Mouse (Mus musculus): ENCODE data around the gene Scn10a. TPM values are rescaled to one million over a fixed set of nuclear protein-coding genes. Genes with fewer than 3 reads are reported as not detected.

Scn10a gene
- polyA plus RNA-seq (2012; rRNA removed): 0.08 and 0.11 TPM in 2 replicates
- polyA plus RNA-seq (2014; fragmentation: Nextera tagmentation; extraction: Ambion mirVana): 0.06 TPM in 1 of 2 replicates, not detected in the other

- no peak for DNase-seq (ENCODE audit: low read depth in 3 of 3, low spot score in 3 of 3)
- Histone ChIP-seq H3K4me1 (replicated peaks; ENCODE audit: control insufficient read depth in 2 of 2, insufficient read depth in 2 of 2, low read length in 1 of 2) (no peaks in the 10 kb centered on the region), H3K27ac (no peak within 1 kb of the TSS), H3K9me3 (ENCODE audit: control insufficient read depth, low read length) (no peaks in the 10 kb centered on the region), H3K27me3 (ENCODE audit: control insufficient read depth, insufficient read depth, low read length) (no peaks in the 10 kb centered on the region), H3K36me3 (replicated peaks; ENCODE audit: control insufficient read depth, insufficient read depth, low read depth) (no peaks in the 10 kb centered on the region), H3K4me3 (ENCODE audit: insufficient read depth in 1 of 2, low read depth in 2 of 2, low read length in 2 of 2) (no peak within 1 kb of the TSS), H3K9ac (replicated peaks) (no peak within 1 kb of the TSS), H3K4me2 (ENCODE audit: low read depth) (no peak within 1 kb of the TSS)
- 67% methylated on average over 11 of the region's 11 CpGs for WGBS (ENCODE audit: insufficient replicate concordance)
- no peak for TF ChIP-seq EP300 (IDR thresholded peaks at IDR 0.05; ENCODE audit: low read depth)
- no peak for TF ChIP-seq CTCF (IDR thresholded peaks at IDR 0.05; ENCODE audit: low read depth)
- no peak for ATAC-seq (ENCODE audit: insufficient read depth)
These were observed at the start of gene Scn10a for GRCm38 (mm10) chr9:119719222-119719621. Gene Scn10a, minus strand, starts transcription at chr9:119719322.

GRCm38 (mm10) chr9:119768585-119768984 is 49.5 kb upstream of the Scn10a start:
- 26% methylated on average over 7 of the region's 7 CpGs for WGBS (ENCODE audit: insufficient replicate concordance)
- H3K4me1 ChIP-seq (replicated peaks; ENCODE audit: control insufficient read depth in 2 of 2, insufficient read depth in 2 of 2, low read length in 1 of 2): no peaks in the 10 kb centered on the region
- ATAC-seq (ENCODE audit: insufficient read depth) (no peak), DNase-seq (ENCODE audit: low read depth in 3 of 3, low spot score in 3 of 3) (no peak)
- no peaks in the 10 kb centered on the region for H3K36me3 ChIP-seq (replicated peaks; ENCODE audit: control insufficient read depth, insufficient read depth, low read depth)
- H3K9me3 ChIP-seq (ENCODE audit: control insufficient read depth, low read length): no peaks in the 10 kb centered on the region
- no peaks in the 10 kb centered on the region for H3K27me3 ChIP-seq (ENCODE audit: control insufficient read depth, insufficient read depth, low read length)
- TF ChIP-seq CTCF (IDR thresholded peaks at IDR 0.05; ENCODE audit: low read depth) (peak; percentile 61), EP300 (IDR thresholded peaks at IDR 0.05; ENCODE audit: low read depth) (no peak)
- no peak overlapping the region for H3K4me2 ChIP-seq (ENCODE audit: low read depth)
- no peak overlapping the region for H3K4me3 ChIP-seq (ENCODE audit: insufficient read depth in 1 of 2, low read depth in 2 of 2, low read length in 2 of 2)
- H3K9ac ChIP-seq (replicated peaks): no peak overlapping the region
- H3K27ac ChIP-seq: no peak overlapping the region

GRCm38 (mm10) chr9:119760226-119760625 is 41.1 kb upstream of the Scn10a start:
- DNase-seq (ENCODE audit: low read depth in 3 of 3, low spot score in 3 of 3) (no peak), ATAC-seq (ENCODE audit: insufficient read depth) (no peak)
- Histone ChIP-seq H3K9ac (replicated peaks) (no peak overlapping the region), H3K36me3 (replicated peaks; ENCODE audit: control insufficient read depth, insufficient read depth, low read depth) (no peaks in the 10 kb centered on the region), H3K4me1 (replicated peaks; ENCODE audit: control insufficient read depth in 2 of 2, insufficient read depth in 2 of 2, low read length in 1 of 2) (no peaks in the 10 kb centered on the region), H3K4me3 (ENCODE audit: insufficient read depth in 1 of 2, low read depth in 2 of 2, low read length in 2 of 2) (no peak overlapping the region), H3K9me3 (ENCODE audit: control insufficient read depth, low read length) (peaks cover 3% of the 10 kb centered on the region; the same call in 1 of the 2 replicates), H3K27me3 (ENCODE audit: control insufficient read depth, insufficient read depth, low read length) (no peaks in the 10 kb centered on the region), H3K4me2 (ENCODE audit: low read depth) (no peak overlapping the region), H3K27ac (no peak overlapping the region)
- TF ChIP-seq EP300 (IDR thresholded peaks at IDR 0.05; ENCODE audit: low read depth) (no peak), CTCF (IDR thresholded peaks at IDR 0.05; ENCODE audit: low read depth) (peak; percentile 44; the same call in 1 of the 2 replicates)
- WGBS (ENCODE audit: insufficient replicate concordance): 63% methylated on average over 3 of the region's 3 CpGs

GRCm38 (mm10) chr9:119759457-119759856 is 40.3 kb upstream of the Scn10a start:
- TF ChIP-seq CTCF (IDR thresholded peaks at IDR 0.05; ENCODE audit: low read depth) (peak; percentile 26), EP300 (IDR thresholded peaks at IDR 0.05; ENCODE audit: low read depth) (no peak)
- ATAC-seq (ENCODE audit: insufficient read depth): no peak
- Histone ChIP-seq H3K27ac (no peak overlapping the region), H3K4me3 (ENCODE audit: insufficient read depth in 1 of 2, low read depth in 2 of 2, low read length in 2 of 2) (no peak overlapping the region), H3K4me1 (replicated peaks; ENCODE audit: control insufficient read depth in 2 of 2, insufficient read depth in 2 of 2, low read length in 1 of 2) (no peaks in the 10 kb centered on the region), H3K9ac (replicated peaks) (no peak overlapping the region), H3K9me3 (ENCODE audit: control insufficient read depth, low read length) (peaks cover 3% of the 10 kb centered on the region; the same call in 1 of the 2 replicates), H3K4me2 (ENCODE audit: low read depth) (no peak overlapping the region), H3K27me3 (ENCODE audit: control insufficient read depth, insufficient read depth, low read length) (no peaks in the 10 kb centered on the region), H3K36me3 (replicated peaks; ENCODE audit: control insufficient read depth, insufficient read depth, low read depth) (no peaks in the 10 kb centered on the region)
- DNase-seq (ENCODE audit: low read depth in 3 of 3, low spot score in 3 of 3): no peak
- 48% methylated on average over 1 of the region's 1 CpGs for WGBS (ENCODE audit: insufficient replicate concordance)

- Histone ChIP-seq H3K4me1 (replicated peaks; ENCODE audit: control insufficient read depth in 2 of 2, insufficient read depth in 2 of 2, low read length in 1 of 2) (no peaks in the 10 kb centered on the region), H3K4me2 (ENCODE audit: low read depth) (no peak overlapping the region), H3K9me3 (ENCODE audit: control insufficient read depth, low read length) (no peaks in the 10 kb centered on the region), H3K36me3 (replicated peaks; ENCODE audit: control insufficient read depth, insufficient read depth, low read depth) (no peaks in the 10 kb centered on the region), H3K27me3 (ENCODE audit: control insufficient read depth, insufficient read depth, low read length) (no peaks in the 10 kb centered on the region), H3K4me3 (ENCODE audit: insufficient read depth in 1 of 2, low read depth in 2 of 2, low read length in 2 of 2) (no peak overlapping the region), H3K27ac (no peak overlapping the region), H3K9ac (replicated peaks) (no peak overlapping the region)
- DNase-seq (ENCODE audit: low read depth in 3 of 3, low spot score in 3 of 3): no peak
- WGBS (ENCODE audit: insufficient replicate concordance): 7% methylated on average over 5 of the region's 5 CpGs
- ATAC-seq (ENCODE audit: insufficient read depth): no peak
- TF ChIP-seq CTCF (IDR thresholded peaks at IDR 0.05; ENCODE audit: low read depth) (peak; percentile 54), EP300 (IDR thresholded peaks at IDR 0.05; ENCODE audit: low read depth) (no peak)
These were observed 32.4 kb upstream of the Scn10a start for GRCm38 (mm10) chr9:119751507-119751906.

Data from liver, embryonic 14.5 days (tissue).